Mouse (Mus musculus): ENCODE measurements around the gene Rrm2. TPM values are rescaled to one million over a fixed set of nuclear protein-coding genes. Genes with fewer than 3 reads are reported as not detected.
"Not testable (repeated sequence)": the region's sequence is repeated elsewhere in the genome, so short reads cannot be mapped to it uniquely, and the experiment has no call there.

Gene Rrm2
- polyA plus RNA-seq, 1 experiment from 2014 or later, result 221 TPM

DNA sequence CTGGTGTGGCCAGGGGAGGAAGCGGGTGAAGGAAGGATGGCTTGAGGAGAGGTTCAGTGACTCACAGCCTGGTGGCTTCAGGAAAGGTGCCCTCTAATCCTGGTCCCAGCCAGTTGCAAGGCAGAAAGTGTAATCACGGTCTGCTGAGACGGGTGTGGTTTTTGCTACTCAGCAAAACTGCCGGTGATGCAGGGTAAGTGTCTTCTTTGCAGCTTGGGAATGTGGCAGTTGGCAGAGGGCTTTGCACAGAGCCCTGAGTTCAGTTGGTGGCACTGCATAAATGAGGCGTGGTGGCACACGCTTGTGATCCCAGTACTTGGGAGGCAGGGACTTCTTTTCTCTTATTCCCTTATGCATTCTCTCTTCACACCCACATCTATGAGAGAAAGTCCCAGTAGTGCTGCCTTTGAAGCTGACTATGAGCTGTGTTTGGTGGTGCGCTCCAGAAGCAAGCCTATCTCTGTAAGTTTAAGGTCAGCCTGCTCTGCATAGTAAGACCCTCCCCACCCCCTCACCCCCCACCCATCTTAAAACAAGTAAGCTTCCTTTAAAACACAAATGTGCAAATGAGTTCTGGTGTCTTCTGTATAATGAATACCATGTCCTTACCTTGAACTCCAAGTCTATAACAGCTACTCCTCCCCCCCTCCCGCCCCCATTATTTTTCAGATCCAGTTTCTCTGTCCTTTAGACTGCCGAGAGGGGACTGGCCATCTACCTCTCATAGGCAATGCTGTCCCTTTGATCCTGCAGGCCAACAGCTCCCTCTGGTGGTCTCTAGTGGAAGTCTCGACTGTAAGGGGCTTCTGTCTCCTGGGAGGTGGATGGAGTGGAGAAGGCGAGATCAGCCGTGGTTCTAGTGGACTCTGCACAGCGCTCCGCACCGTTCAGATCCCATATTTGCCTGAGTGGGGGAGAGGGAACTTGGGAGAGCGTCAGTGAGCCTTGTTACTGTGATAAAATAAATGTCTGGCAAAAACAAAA is 11.2 kb upstream of the Rrm2 start:
- H3K27ac ChIP-seq (ENCODE audit: low read depth), result no peak overlapping the region
- no peak overlapping the region for H3K4me3 ChIP-seq (ENCODE audit: low read depth, low read length)
- ATAC-seq (ENCODE audit: insufficient read depth) (peak; percentile 84), DNase-seq (peak; percentile 93)
- no peaks in the 10 kb centered on the region for H3K36me3 ChIP-seq (ENCODE audit: insufficient read depth)
- 41% methylated on average over 16 of the region's 16 CpGs for WGBS
- no peak overlapping the region for H3K9ac ChIP-seq
- no peaks in the 10 kb centered on the region for H3K4me1 ChIP-seq (ENCODE audit: insufficient read depth)
- H3K9me3 ChIP-seq (ENCODE audit: low read depth, low read length), result no peaks in the 10 kb centered on the region
- no peak overlapping the region for H3K4me2 ChIP-seq
- TF ChIP-seq CTCF (IDR thresholded peaks at IDR 0.05; ENCODE audit: low read depth), result peak; percentile 97
- no peaks in the 10 kb centered on the region for H3K27me3 ChIP-seq (ENCODE audit: insufficient read depth, low read length)

DNA sequence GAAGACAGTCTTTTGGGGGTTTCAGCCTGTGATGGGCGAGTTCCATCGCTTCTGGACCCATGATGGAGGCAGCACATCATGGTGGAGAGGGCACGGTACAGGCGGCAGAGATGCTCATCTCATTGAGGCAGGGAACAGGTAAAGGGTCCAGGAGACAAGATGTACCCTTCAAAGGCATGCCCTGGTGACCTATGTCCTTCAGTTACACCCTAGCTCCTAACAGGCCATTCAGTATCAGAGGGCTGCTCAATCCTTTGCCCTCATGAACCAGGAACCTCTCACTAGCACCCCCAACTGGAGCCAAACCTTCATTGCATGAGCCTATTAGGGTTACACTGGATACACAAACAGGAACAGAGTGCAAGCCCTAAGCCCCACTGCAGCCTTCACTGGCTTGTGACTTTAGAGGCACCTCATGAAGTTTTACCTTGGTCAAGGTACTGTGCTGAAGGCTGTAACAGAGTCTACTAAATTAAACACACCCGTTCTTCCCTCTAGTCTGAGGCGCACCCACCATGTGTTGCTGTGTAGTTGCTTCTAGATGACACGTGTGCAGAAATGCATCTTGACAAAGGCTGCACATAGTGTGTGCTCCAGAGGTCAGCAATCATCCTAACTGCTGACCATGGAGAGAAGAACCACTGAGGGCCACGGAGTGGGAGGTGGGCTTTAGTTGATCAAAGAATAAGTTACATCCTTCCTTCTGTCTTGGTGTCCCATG is 10.4 kb upstream of the Rrm2 start:
- Histone ChIP-seq H3K27ac (ENCODE audit: low read depth) (no peak overlapping the region), H3K4me2 (no peak overlapping the region), H3K4me1 (ENCODE audit: insufficient read depth) (no peaks in the 10 kb centered on the region), H3K4me3 (ENCODE audit: low read depth, low read length) (no peak overlapping the region), H3K9ac (no peak overlapping the region), H3K9me3 (ENCODE audit: low read depth, low read length) (no peaks in the 10 kb centered on the region), H3K36me3 (ENCODE audit: insufficient read depth) (no peaks in the 10 kb centered on the region), H3K27me3 (ENCODE audit: insufficient read depth, low read length) (no peaks in the 10 kb centered on the region)
- peak; percentile 47; the same call in 1 of the 2 replicates for ATAC-seq (ENCODE audit: insufficient read depth)
- DNase-seq, result no peak
- 62% methylated on average over 8 of the region's 8 CpGs for WGBS
- no peak for TF ChIP-seq CTCF (IDR thresholded peaks at IDR 0.05; ENCODE audit: low read depth)

DNA sequence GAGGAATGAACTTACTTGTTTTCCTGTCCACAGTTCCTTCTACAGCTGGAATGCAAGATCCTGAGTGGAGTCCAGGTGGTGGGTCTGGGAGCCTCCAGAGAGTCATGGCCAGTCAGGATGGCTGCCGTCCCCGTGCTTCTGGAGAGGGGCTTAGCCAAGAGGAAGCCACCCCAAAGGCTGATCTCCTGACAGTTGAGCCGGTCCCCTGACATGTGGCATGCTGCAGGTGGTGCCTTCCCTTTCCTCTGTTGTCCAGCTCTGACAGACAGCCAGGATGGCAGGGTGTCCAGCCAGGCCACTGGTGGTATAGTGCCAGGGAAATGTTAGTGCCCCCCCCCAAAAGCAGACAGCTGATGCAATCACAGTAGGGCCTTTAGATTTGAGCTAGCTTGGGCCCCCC is 9.5 kb upstream of the Rrm2 start:
- no peaks in the 10 kb centered on the region for H3K36me3 ChIP-seq (ENCODE audit: insufficient read depth)
- DNase-seq, result no peak
- ATAC-seq (ENCODE audit: insufficient read depth), result no peak
- no peaks in the 10 kb centered on the region for H3K4me1 ChIP-seq (ENCODE audit: insufficient read depth)
- no peak overlapping the region for H3K4me3 ChIP-seq (ENCODE audit: low read depth, low read length)
- no peaks in the 10 kb centered on the region for H3K9me3 ChIP-seq (ENCODE audit: low read depth, low read length)
- no peak overlapping the region for H3K27ac ChIP-seq (ENCODE audit: low read depth)
- H3K27me3 ChIP-seq (ENCODE audit: insufficient read depth, low read length), result no peaks in the 10 kb centered on the region
- no peak overlapping the region for H3K4me2 ChIP-seq
- no peak overlapping the region for H3K9ac ChIP-seq
- 70% methylated on average over 3 of the region's 3 CpGs for WGBS
- TF ChIP-seq CTCF (IDR thresholded peaks at IDR 0.05; ENCODE audit: low read depth), result no peak

DNA sequence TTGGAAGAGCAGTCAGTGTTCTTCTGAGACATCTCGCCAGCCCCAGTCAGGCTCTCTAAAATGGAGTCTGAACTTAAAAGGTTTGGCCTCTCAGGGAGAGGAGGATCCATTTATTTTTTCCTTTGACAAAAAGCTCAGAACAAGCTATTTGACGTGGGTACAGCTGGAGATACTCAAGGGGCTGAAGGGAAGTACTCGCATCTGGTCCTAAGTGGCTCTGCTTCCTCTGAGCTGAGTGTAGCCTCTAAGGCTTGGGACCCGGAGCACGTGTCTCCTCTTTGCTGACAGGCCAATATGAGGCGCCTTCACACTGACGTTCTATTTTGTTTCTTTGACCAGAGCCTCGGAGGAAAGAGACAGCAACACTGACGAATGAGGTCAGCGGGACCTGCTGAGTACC is 8.5 kb upstream of the Rrm2 start:
- Histone ChIP-seq H3K27ac (ENCODE audit: low read depth) (no peak overlapping the region), H3K9me3 (ENCODE audit: low read depth, low read length) (no peaks in the 10 kb centered on the region), H3K27me3 (ENCODE audit: insufficient read depth, low read length) (no peaks in the 10 kb centered on the region), H3K4me1 (ENCODE audit: insufficient read depth) (no peaks in the 10 kb centered on the region), H3K4me3 (ENCODE audit: low read depth, low read length) (no peak overlapping the region), H3K36me3 (ENCODE audit: insufficient read depth) (no peaks in the 10 kb centered on the region), H3K4me2 (no peak overlapping the region), H3K9ac (no peak overlapping the region)
- 38% methylated on average over 10 of the region's 10 CpGs for WGBS
- TF ChIP-seq CTCF (IDR thresholded peaks at IDR 0.05; ENCODE audit: low read depth), result no peak
- ATAC-seq (ENCODE audit: insufficient read depth) (peak; percentile 40; the same call in 1 of the 2 replicates), DNase-seq (peak; percentile 18)

DNA sequence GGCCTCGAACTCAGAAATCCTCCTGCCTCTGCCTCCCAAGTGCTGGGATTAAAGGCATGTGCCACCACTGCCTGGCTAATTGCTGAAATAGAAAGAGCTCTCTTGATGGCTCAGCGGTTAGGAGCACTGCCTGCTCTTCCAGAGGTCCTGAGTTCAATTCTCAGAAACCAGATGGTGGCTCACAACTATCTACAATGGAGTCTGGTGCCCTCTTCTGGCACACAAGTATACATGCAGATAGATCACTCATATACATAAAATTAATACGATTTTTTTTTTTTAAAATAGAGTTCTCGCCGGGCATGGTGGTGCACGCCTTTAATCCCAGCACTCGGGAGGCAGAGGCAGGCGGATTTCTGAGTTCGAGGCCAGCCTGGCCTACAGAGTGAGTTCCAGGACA is 6.4 kb upstream of the Rrm2 start:
- H3K9me3 ChIP-seq (ENCODE audit: low read depth, low read length); H3K4me3 ChIP-seq (ENCODE audit: low read depth, low read length); ATAC-seq (ENCODE audit: insufficient read depth); H3K4me1 ChIP-seq (ENCODE audit: insufficient read depth); H3K4me2 ChIP-seq; H3K9ac ChIP-seq; DNase-seq; H3K36me3 ChIP-seq (ENCODE audit: insufficient read depth); H3K27ac ChIP-seq (ENCODE audit: low read depth); H3K27me3 ChIP-seq (ENCODE audit: insufficient read depth, low read length): not testable (repeated sequence)
- WGBS, result 84% methylated on average over 9 of the region's 9 CpGs

DNA sequence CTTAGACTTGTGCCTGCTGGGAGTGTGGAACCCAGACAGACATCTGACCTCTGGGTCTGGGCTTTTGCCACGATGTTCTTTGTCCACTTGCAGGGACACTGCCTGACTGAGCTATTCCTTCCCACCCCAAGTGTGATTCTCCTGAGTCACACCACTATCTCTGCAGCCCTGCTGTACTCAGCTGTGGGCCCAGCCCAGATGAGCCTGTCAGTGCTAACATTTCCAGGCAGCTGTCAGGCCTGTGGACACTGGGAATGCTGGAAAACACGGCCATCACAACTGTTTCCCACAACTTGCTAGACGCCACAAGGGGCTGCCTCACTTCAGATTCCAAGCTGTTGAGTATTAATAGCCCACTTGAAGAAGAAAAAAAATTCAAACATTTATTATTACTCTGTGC is 5.0 kb upstream of the Rrm2 start:
- Histone ChIP-seq H3K4me2 (no peak overlapping the region), H3K4me1 (ENCODE audit: insufficient read depth) (no peaks in the 10 kb centered on the region), H3K27ac (ENCODE audit: low read depth) (no peak overlapping the region), H3K9me3 (ENCODE audit: low read depth, low read length) (no peaks in the 10 kb centered on the region), H3K36me3 (ENCODE audit: insufficient read depth) (no peaks in the 10 kb centered on the region), H3K4me3 (ENCODE audit: low read depth, low read length) (no peak overlapping the region), H3K27me3 (ENCODE audit: insufficient read depth, low read length) (no peaks in the 10 kb centered on the region), H3K9ac (no peak overlapping the region)
- ATAC-seq (ENCODE audit: insufficient read depth) (no peak), DNase-seq (no peak)
- no peak for TF ChIP-seq CTCF (IDR thresholded peaks at IDR 0.05; ENCODE audit: low read depth)
- 61% methylated on average over 3 of the region's 3 CpGs for WGBS
